Mouse (Mus musculus): ENCODE measurements around the gene Gjc3. TPM values are rescaled to one million over a fixed set of nuclear protein-coding genes. Genes with fewer than 3 reads are reported as not detected.

The Gjc3 gene
- polyA plus RNA-seq, 1 experiment from 2014 or later = 0.11 TPM

Other genes starting within 250 kb of the Gjc3 start
- gene Nyap1, start 221.5 kb downstream of the Gjc3 start, polyA plus RNA-seq (2015; fragmentation: Nextera tagmentation; extraction: Ambion mirVana) = 43.6 and 45.6 TPM in 2 replicates
- 75.6 and 76.1 TPM in 2 replicates for gene Tsc22d4, start 217.4 kb downstream of the Gjc3 start, polyA plus RNA-seq (2015; fragmentation: Nextera tagmentation; extraction: Ambion mirVana)
- gene Ppp1r35, start 184.2 kb downstream of the Gjc3 start, polyA plus RNA-seq (2015; fragmentation: Nextera tagmentation; extraction: Ambion mirVana) = 36.9 and 42.4 TPM in 2 replicates
- gene Mepce, start 175.4 kb downstream of the Gjc3 start, polyA plus RNA-seq (2015; fragmentation: Nextera tagmentation; extraction: Ambion mirVana) = 12.3 and 12.6 TPM in 2 replicates
- 10.4 and 11.3 TPM in 2 replicates for gene Zcwpw1, start 175.3 kb downstream of the Gjc3 start, polyA plus RNA-seq (2015; fragmentation: Nextera tagmentation; extraction: Ambion mirVana)
- gene Pilra, start 126.8 kb downstream of the Gjc3 start, polyA plus RNA-seq (2015; fragmentation: Nextera tagmentation; extraction: Ambion mirVana) = 0.42 and 0.45 TPM in 2 replicates
- not detected in 2 replicates for gene Pilrb1, start 105.0 kb downstream of the Gjc3 start, polyA plus RNA-seq (2015; fragmentation: Nextera tagmentation; extraction: Ambion mirVana)
- gene Pilrb2, start 91.3 kb downstream of the Gjc3 start, polyA plus RNA-seq (2015; fragmentation: Nextera tagmentation; extraction: Ambion mirVana) = not detected in 2 replicates
- not detected in 2 replicates for gene Cyp3a13, start 41.5 kb downstream of the Gjc3 start, polyA plus RNA-seq (2015; fragmentation: Nextera tagmentation; extraction: Ambion mirVana)
- not detected in 2 replicates for gene Azgp1, start 18.4 kb upstream of the Gjc3 start, polyA plus RNA-seq (2015; fragmentation: Nextera tagmentation; extraction: Ambion mirVana)
- not detected in 2 replicates for gene Smok3a, start 58.2 kb upstream of the Gjc3 start, polyA plus RNA-seq (2015; fragmentation: Nextera tagmentation; extraction: Ambion mirVana)
- not detected in 2 replicates for gene Smok3b, start 58.3 kb upstream of the Gjc3 start, polyA plus RNA-seq (2015; fragmentation: Nextera tagmentation; extraction: Ambion mirVana)
- not detected in 2 replicates for gene Smok3c, start 90.1 kb upstream of the Gjc3 start, polyA plus RNA-seq (2015; fragmentation: Nextera tagmentation; extraction: Ambion mirVana)
- gene Zkscan1, start 122.0 kb upstream of the Gjc3 start, polyA plus RNA-seq (2015; fragmentation: Nextera tagmentation; extraction: Ambion mirVana) = 27.8 and 28.0 TPM in 2 replicates
- 113 and 118 TPM in 2 replicates for gene Zscan21, start 153.8 kb upstream of the Gjc3 start, polyA plus RNA-seq (2015; fragmentation: Nextera tagmentation; extraction: Ambion mirVana)
- 42.5 and 47.1 TPM in 2 replicates for gene Zfp113, start 192.6 kb upstream of the Gjc3 start, polyA plus RNA-seq (2015; fragmentation: Nextera tagmentation; extraction: Ambion mirVana)
- gene Cops6, start 198.0 kb upstream of the Gjc3 start, polyA plus RNA-seq (2015; fragmentation: Nextera tagmentation; extraction: Ambion mirVana) = 289 and 293 TPM in 2 replicates
- gene Ap4m1, start 208.9 kb upstream of the Gjc3 start, polyA plus RNA-seq (2015; fragmentation: Nextera tagmentation; extraction: Ambion mirVana) = 29.5 and 29.6 TPM in 2 replicates
- 188 and 191 TPM in 2 replicates for gene Mcm7, start 209.3 kb upstream of the Gjc3 start, polyA plus RNA-seq (2015; fragmentation: Nextera tagmentation; extraction: Ambion mirVana)
- gene Taf6, start 224.4 kb upstream of the Gjc3 start, polyA plus RNA-seq (2015; fragmentation: Nextera tagmentation; extraction: Ambion mirVana) = 90.9 and 96.2 TPM in 2 replicates
- 34.7 and 36.8 TPM in 2 replicates for gene Cnpy4, start 224.4 kb upstream of the Gjc3 start, polyA plus RNA-seq (2015; fragmentation: Nextera tagmentation; extraction: Ambion mirVana)
- gene Mblac1, start 231.2 kb upstream of the Gjc3 start, polyA plus RNA-seq (2015; fragmentation: Nextera tagmentation; extraction: Ambion mirVana) = 12.9 and 14.0 TPM in 2 replicates